Mouse (Mus musculus): ENCODE results near the gene Mettl7a3. TPM values are rescaled to one million over a fixed set of nuclear protein-coding genes. Genes with fewer than 3 reads are reported as not detected.
"Not testable (repeated sequence)": the region's sequence is repeated elsewhere in the genome, so short reads cannot be mapped to it uniquely, and the experiment has no call there.

Mettl7a3 gene
- total and polyA plus RNA-seq, 3 experiments = 0.33 TPM; not detected in 2

- H3K36me3 ChIP-seq (replicated peaks in 1 of 2; ENCODE audit: control insufficient read depth in 1 of 2, insufficient read depth in 1 of 2, low read length in 1 of 2); H3K4me3 ChIP-seq (replicated peaks in 1 of 3; ENCODE audit: low read depth in 2 of 3, low read length in 2 of 3, poor library complexity in 1 of 3); H3K9ac ChIP-seq (ENCODE audit: insufficient read depth, low read depth); H3K27me3 ChIP-seq (replicated peaks); dilution Hi-C loops (cut with MboI; ENCODE audit: extremely low pct_ligation_motif_present, extremely low pct_unique_long_range_greater_than_20kb, low sequenced_read_pairs); H3K9me3 ChIP-seq (replicated peaks; ENCODE audit: low read length); H3K4me2 ChIP-seq (ENCODE audit: insufficient read depth, low read depth, poor library complexity, severe bottlenecking); H3K79me2 ChIP-seq (replicated peaks; ENCODE audit: control insufficient read depth, extremely low read depth, insufficient read depth, poor library complexity, severe bottlenecking); H3K27ac ChIP-seq (ENCODE audit: insufficient read depth, low read depth); H3K4me1 ChIP-seq (ENCODE audit: control insufficient read depth in 1 of 2, insufficient read depth in 2 of 2): not testable (repeated sequence)
- in situ Hi-C loops (cut with MboI; ENCODE audit: low pct_ligation_motif_present, low pct_unique_long_range_greater_than_20kb, low sequenced_read_pairs) = loop anchor here (10.0 kb wide), 1 partner anchor 63 kb away; no protein-coding TSS in a partner anchor
- peak in 1 of 2 experiments; percentile 13; a peak in 2 of 4 replicates for TF ChIP-seq CTCF (conservative IDR thresholded peaks at IDR 0.05 in 1 of 2, IDR thresholded peaks at IDR 0.05 in 1 of 2; ENCODE audit: low read depth in 2 of 2, low read length in 2 of 2)
- DNase-seq (ENCODE audit: extremely low read depth) = peak; percentile 32
Observed at GRCm38 (mm10) chr15:100328089-100328488, 6.6 kb upstream of the Mettl7a3 start.

GRCm38 (mm10) chr15:100329336-100329735, 5.4 kb upstream of the Mettl7a3 start:
- H3K4me1 ChIP-seq (ENCODE audit: control insufficient read depth in 1 of 2, insufficient read depth in 2 of 2); dilution Hi-C loops (cut with MboI; ENCODE audit: extremely low pct_ligation_motif_present, extremely low pct_unique_long_range_greater_than_20kb, low sequenced_read_pairs); H3K9me3 ChIP-seq (replicated peaks; ENCODE audit: low read length); H3K4me3 ChIP-seq (replicated peaks in 1 of 3; ENCODE audit: low read depth in 2 of 3, low read length in 2 of 3, poor library complexity in 1 of 3); H3K36me3 ChIP-seq (replicated peaks in 1 of 2; ENCODE audit: control insufficient read depth in 1 of 2, insufficient read depth in 1 of 2, low read length in 1 of 2); H3K27me3 ChIP-seq (replicated peaks); H3K79me2 ChIP-seq (replicated peaks; ENCODE audit: control insufficient read depth, extremely low read depth, insufficient read depth, poor library complexity, severe bottlenecking); H3K9ac ChIP-seq (ENCODE audit: insufficient read depth, low read depth); DNase-seq (ENCODE audit: extremely low read depth); H3K27ac ChIP-seq (ENCODE audit: insufficient read depth, low read depth); H3K4me2 ChIP-seq (ENCODE audit: insufficient read depth, low read depth, poor library complexity, severe bottlenecking): not testable (repeated sequence)
- in situ Hi-C loops (cut with MboI; ENCODE audit: low pct_ligation_motif_present, low pct_unique_long_range_greater_than_20kb, low sequenced_read_pairs) = loop anchor here (10.0 kb wide), 1 partner anchor 65 kb away; no protein-coding TSS in a partner anchor

- Histone ChIP-seq H3K27me3 (replicated peaks) (no peaks in the 10 kb centered on the region), H3K27ac (ENCODE audit: insufficient read depth, low read depth) (no peak overlapping the region), H3K4me3 (replicated peaks in 1 of 3; ENCODE audit: low read depth in 2 of 3, low read length in 2 of 3, poor library complexity in 1 of 3) (no peak overlapping the region), H3K36me3 (replicated peaks in 1 of 2; ENCODE audit: control insufficient read depth in 1 of 2, insufficient read depth in 1 of 2, low read length in 1 of 2) (no peaks in the 10 kb centered on the region), H3K4me2 (ENCODE audit: insufficient read depth, low read depth, poor library complexity, severe bottlenecking) (no peak overlapping the region), H3K9me3 (replicated peaks; ENCODE audit: low read length) (no peaks in the 10 kb centered on the region), H3K9ac (ENCODE audit: insufficient read depth, low read depth) (no peak overlapping the region), H3K4me1 (ENCODE audit: control insufficient read depth in 1 of 2, insufficient read depth in 2 of 2) (no peaks in the 10 kb centered on the region), H3K79me2 (replicated peaks; ENCODE audit: control insufficient read depth, extremely low read depth, insufficient read depth, poor library complexity, severe bottlenecking) (no peaks in the 10 kb centered on the region)
- no peak for TF ChIP-seq ZC3H11A (IDR thresholded peaks at IDR 0.05; ENCODE audit: low read depth, low read length)
- in situ Hi-C loops (cut with MboI; ENCODE audit: low pct_ligation_motif_present, low pct_unique_long_range_greater_than_20kb, low sequenced_read_pairs) (no loop called here), dilution Hi-C loops (cut with MboI; ENCODE audit: extremely low pct_ligation_motif_present, extremely low pct_unique_long_range_greater_than_20kb, low sequenced_read_pairs) (no loop called here)
- DNase-seq (ENCODE audit: extremely low read depth) = no peak
Observed at GRCm38 (mm10) chr15:100330739-100331138, 4.0 kb upstream of the Mettl7a3 start.

GRCm38 (mm10) chr15:100332077-100332961, 2.4 kb upstream of the Mettl7a3 start:
- DNase-seq (ENCODE audit: extremely low read depth); H3K4me1 ChIP-seq (ENCODE audit: control insufficient read depth in 1 of 2, insufficient read depth in 2 of 2); H3K27ac ChIP-seq (ENCODE audit: insufficient read depth, low read depth); H3K9me3 ChIP-seq (replicated peaks; ENCODE audit: low read length); in situ Hi-C loops (cut with MboI; ENCODE audit: low pct_ligation_motif_present, low pct_unique_long_range_greater_than_20kb, low sequenced_read_pairs); dilution Hi-C loops (cut with MboI; ENCODE audit: extremely low pct_ligation_motif_present, extremely low pct_unique_long_range_greater_than_20kb, low sequenced_read_pairs); H3K4me2 ChIP-seq (ENCODE audit: insufficient read depth, low read depth, poor library complexity, severe bottlenecking); H3K27me3 ChIP-seq (replicated peaks); H3K79me2 ChIP-seq (replicated peaks; ENCODE audit: control insufficient read depth, extremely low read depth, insufficient read depth, poor library complexity, severe bottlenecking); H3K9ac ChIP-seq (ENCODE audit: insufficient read depth, low read depth); H3K36me3 ChIP-seq (replicated peaks in 1 of 2; ENCODE audit: control insufficient read depth in 1 of 2, insufficient read depth in 1 of 2, low read length in 1 of 2); H3K4me3 ChIP-seq (replicated peaks in 1 of 3; ENCODE audit: low read depth in 2 of 3, low read length in 2 of 3, poor library complexity in 1 of 3): not testable (repeated sequence)

GRCm38 (mm10) chr15:100337328-100337727, 2.6 kb downstream of the Mettl7a3 start:
- H3K27me3 ChIP-seq (replicated peaks); H3K79me2 ChIP-seq (replicated peaks; ENCODE audit: control insufficient read depth, extremely low read depth, insufficient read depth, poor library complexity, severe bottlenecking); in situ Hi-C loops (cut with MboI; ENCODE audit: low pct_ligation_motif_present, low pct_unique_long_range_greater_than_20kb, low sequenced_read_pairs); H3K9ac ChIP-seq (ENCODE audit: insufficient read depth, low read depth); H3K9me3 ChIP-seq (replicated peaks; ENCODE audit: low read length); H3K27ac ChIP-seq (ENCODE audit: insufficient read depth, low read depth); dilution Hi-C loops (cut with MboI; ENCODE audit: extremely low pct_ligation_motif_present, extremely low pct_unique_long_range_greater_than_20kb, low sequenced_read_pairs); H3K4me2 ChIP-seq (ENCODE audit: insufficient read depth, low read depth, poor library complexity, severe bottlenecking); DNase-seq (ENCODE audit: extremely low read depth); H3K36me3 ChIP-seq (replicated peaks in 1 of 2; ENCODE audit: control insufficient read depth in 1 of 2, insufficient read depth in 1 of 2, low read length in 1 of 2); H3K4me1 ChIP-seq (ENCODE audit: control insufficient read depth in 1 of 2, insufficient read depth in 2 of 2); H3K4me3 ChIP-seq (replicated peaks in 1 of 3; ENCODE audit: low read depth in 2 of 3, low read length in 2 of 3, poor library complexity in 1 of 3): not testable (repeated sequence)

Measured in CH12.LX (cell line).